Mouse (Mus musculus) bone marrow macrophage, adult 2 months (primary cell): ENCODE data around the gene Ptpa.

Experiments used
- CTCF ChIP-seq: IDR thresholded peaks from 2 replicates; pipeline ENCODE4 v1.5.1; 2012; ENCODE audit warnings: low read depth, mild to moderate bottlenecking, low read length, moderate library complexity
- POLR2A ChIP-seq: IDR thresholded peaks from 2 replicates; pipeline ENCODE4 v1.6.1; 2012; ENCODE audit warnings: mild to moderate bottlenecking, low read depth, low read length, borderline replicate concordance

- TF ChIP-seq CTCF, result no peak
- TF ChIP-seq POLR2A, result no peak
Observed at GRCm38 (mm10) chr2:30407778-30408177, 8.1 kb upstream of the Ptpa start.
